Mouse (Mus musculus) brain, adult 10 weeks (tissue): Measurements from ENCODE around the gene Mef2d. TPM values are rescaled to one million over a fixed set of nuclear protein-coding genes. Genes with fewer than 3 reads are reported as not detected.

Experiments
- polyA plus RNA-seq: library from polyadenylated mRNA; stranded (reverse); fragments of 350-450 nt; fragmentation: Illumina TruSeq; extraction: RNeasy Lipid Tissue Mini Kit (QIAGEN cat#74804); gene quantifications from one replicate; pipeline ENCODE4 v1.2.3, GENCODE M21; 2015; ENCODE audit warnings: low read depth, low replicate concordance

Mef2d gene
- polyA plus RNA-seq = 113 TPM

GRCm38 (mm10) chr3:88141787-88142523 lies at the start of gene Mef2d:
Gene Mef2d (plus strand): TSS chr3:88142372.

Other genes with a start within 250 kb of the Mef2d start
- gene Hdgf, start 236.1 kb upstream of the Mef2d start, polyA plus RNA-seq = 168 TPM
- gene Mrpl24, start 222.9 kb upstream of the Mef2d start, polyA plus RNA-seq = 86.4 TPM
- 13.1 TPM for gene Isg20l2, start 212.1 kb upstream of the Mef2d start, polyA plus RNA-seq
- gene Rrnad1, start 211.7 kb upstream of the Mef2d start, polyA plus RNA-seq = 24.0 TPM
- gene Crabp2, start 193.7 kb upstream of the Mef2d start, polyA plus RNA-seq = 6.3 TPM
- 3.9 TPM for gene Nes, start 171.3 kb upstream of the Mef2d start, polyA plus RNA-seq
- 184 TPM for gene Bcan, start 142.1 kb upstream of the Mef2d start, polyA plus RNA-seq
- 35.6 TPM for gene Hapln2, start 114.8 kb upstream of the Mef2d start, polyA plus RNA-seq
- gene Gpatch4, start 99.3 kb upstream of the Mef2d start, polyA plus RNA-seq = 19.4 TPM
- gene Naxe, start 83.9 kb upstream of the Mef2d start, polyA plus RNA-seq = 138 TPM
- not detected for gene Ttc24, start 64.1 kb upstream of the Mef2d start, polyA plus RNA-seq
- gene Iqgap3, start 60.4 kb upstream of the Mef2d start, polyA plus RNA-seq = 0.25 TPM
- gene Rhbg, start 112.3 kb downstream of the Mef2d start, polyA plus RNA-seq = not detected
- gene Gm38392, start 144.8 kb downstream of the Mef2d start, polyA plus RNA-seq = not detected
- 5.0 TPM for gene Tsacc, start 154.6 kb downstream of the Mef2d start, polyA plus RNA-seq
- gene Cct3, start 154.7 kb downstream of the Mef2d start, polyA plus RNA-seq = 201 TPM
- gene Glmp, start 182.7 kb downstream of the Mef2d start, polyA plus RNA-seq = 103 TPM
- 0.67 TPM for gene Tmem79, start 193.8 kb downstream of the Mef2d start, polyA plus RNA-seq
- gene Smg5, start 193.9 kb downstream of the Mef2d start, polyA plus RNA-seq = 60.0 TPM
- gene Paqr6, start 222.2 kb downstream of the Mef2d start, polyA plus RNA-seq = 14.8 TPM
- gene Bglap3, start 230.4 kb downstream of the Mef2d start, polyA plus RNA-seq = 0.67 TPM
- gene Bglap2, start 236.3 kb downstream of the Mef2d start, polyA plus RNA-seq = not detected
- gene Bglap, start 242.1 kb downstream of the Mef2d start, polyA plus RNA-seq = not detected